Mouse (Mus musculus): ENCODE measurements around the gene Tex37.

The Tex37 gene

GRCm38 (mm10) chr6:70880714-70881304 is 37.9 kb downstream of the Tex37 start:
- DNase-seq = peak; percentile 33 to 59

- no peak for DNase-seq
Measured at GRCm38 (mm10) chr6:70875017-70875416, 43.7 kb downstream of the Tex37 start.

GRCm38 (mm10) chr6:70874035-70874775 is 44.5 kb downstream of the Tex37 start:
- no peak for DNase-seq

GRCm38 (mm10) chr6:70872570-70872969 is 46.2 kb downstream of the Tex37 start:
- DNase-seq = no peak

GRCm38 (mm10) chr6:70872128-70872527 is 46.6 kb downstream of the Tex37 start:
- DNase-seq = no peak

DNA sequence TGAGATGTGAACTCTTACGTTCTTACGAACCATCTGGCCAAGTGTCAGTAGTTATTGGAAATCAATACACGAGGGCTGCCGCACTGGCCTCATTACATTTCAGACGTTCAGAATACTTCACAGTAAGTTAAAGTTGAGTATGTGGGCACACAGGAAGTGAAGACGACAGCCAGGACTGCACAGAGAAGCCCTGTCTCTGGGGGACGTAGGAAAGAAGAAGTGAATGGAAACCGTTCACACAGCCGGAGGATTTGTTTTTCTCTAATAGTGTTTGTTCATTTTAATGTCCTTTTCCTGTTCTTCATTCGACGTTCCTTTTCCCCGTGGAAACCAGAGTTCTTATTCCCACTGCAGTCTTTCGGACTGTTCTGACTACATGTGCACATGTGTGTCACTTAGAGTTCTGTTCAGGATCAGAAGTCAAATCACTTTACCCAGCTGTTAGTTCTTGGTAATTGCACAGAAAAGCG is 47.2 kb downstream of the Tex37 start:
- no peak for DNase-seq

DNA sequence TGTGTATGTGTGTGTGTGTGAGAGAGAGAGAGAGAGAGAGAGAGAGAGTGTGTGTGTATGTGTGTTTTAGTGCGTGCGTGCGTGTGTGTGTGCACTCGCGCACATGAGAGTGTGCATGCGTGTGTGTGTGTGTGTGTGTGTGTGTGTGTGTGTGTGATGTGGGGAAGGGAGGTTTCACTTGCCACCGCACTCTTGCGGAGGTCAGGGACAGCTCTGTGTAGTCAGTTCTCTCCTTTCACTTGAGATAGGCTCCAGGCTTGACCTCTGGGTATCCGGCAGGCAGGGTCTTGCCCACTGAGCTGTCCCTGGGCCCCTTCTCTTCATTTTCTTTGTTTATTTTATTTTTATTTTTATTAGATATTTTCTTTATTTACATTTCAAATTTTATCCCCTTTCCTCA is 51.4 kb downstream of the Tex37 start:
- DNase-seq = no peak

DNA sequence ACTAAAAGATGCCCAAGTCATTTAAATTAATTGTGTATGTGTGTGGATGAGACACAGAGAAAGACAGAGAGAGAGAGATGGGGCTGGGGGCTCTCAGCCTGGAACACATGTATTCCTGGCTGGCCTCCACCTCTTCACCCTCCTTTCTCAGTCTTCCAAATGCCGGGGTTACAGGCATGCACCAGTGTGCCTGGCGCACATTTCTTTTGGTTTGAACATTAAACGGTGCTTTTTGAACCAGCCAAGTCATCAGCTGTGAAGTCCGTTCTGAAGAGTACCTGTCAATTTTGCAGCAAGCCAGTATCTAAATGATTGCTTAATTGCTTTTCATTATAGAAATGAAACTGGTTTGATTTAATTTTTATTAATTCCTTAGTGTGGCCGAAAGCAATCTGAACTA is 52.0 kb downstream of the Tex37 start:
- DNase-seq = no peak

DNA sequence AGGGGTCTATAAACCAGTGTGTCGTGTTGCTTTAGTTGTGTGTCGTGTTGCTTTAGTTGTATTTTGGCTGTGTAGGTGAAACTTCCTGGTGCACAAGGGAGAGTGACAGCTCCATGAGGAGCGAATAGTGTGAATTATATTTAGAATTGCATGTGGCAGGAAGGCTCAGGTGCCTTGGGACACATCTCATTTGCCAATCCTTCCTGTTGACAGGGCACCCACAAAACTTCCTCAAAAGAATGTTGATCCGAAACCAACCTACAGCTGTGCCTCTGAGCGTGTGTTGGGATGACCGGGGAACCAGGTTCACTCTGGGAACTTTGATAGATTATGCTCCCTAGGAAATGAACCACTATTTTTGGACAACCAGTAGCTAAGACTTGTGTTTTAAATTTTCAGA is 54.4 kb downstream of the Tex37 start:
- DNase-seq = no peak

All from thymus, adult 18-20 months (tissue).